Mouse (Mus musculus): ENCODE measurements around the gene Brix1. TPM values are rescaled to one million over a fixed set of nuclear protein-coding genes. Genes with fewer than 3 reads are reported as not detected.
A peak's percentile ranks its signal among the peaks of the same experiment; 100 is the strongest.

The Brix1 gene
- polyA plus RNA-seq, 2 experiments = 14.9 to 72.3 TPM

DNA sequence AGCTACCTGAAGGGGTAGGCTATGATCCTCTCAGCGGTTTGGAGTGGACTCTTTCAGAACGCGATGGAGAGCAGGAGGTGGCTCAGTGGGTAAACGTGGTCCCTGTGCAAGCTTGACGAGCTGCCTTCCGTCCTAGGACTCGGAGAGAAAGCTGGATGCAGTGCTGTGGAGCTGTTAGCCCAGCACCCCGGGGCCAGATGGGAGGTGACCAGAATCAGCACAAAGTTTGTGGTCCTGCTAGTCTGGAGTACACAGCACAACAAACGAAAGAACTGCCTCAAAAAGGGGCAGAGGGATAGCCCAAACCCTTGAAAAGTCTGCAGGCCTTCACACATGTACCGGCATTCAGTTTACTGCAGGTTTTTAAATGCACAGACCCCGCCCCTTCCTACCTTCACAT is 10.2 kb upstream of the Brix1 start:
- H3K4me2 ChIP-seq (ENCODE audit: low read depth) = no peak overlapping the region
- H3K9ac ChIP-seq (replicated peaks) = no peak overlapping the region
- no peaks in the 10 kb centered on the region for H3K4me1 ChIP-seq (replicated peaks; ENCODE audit: control insufficient read depth in 2 of 2, insufficient read depth in 2 of 2, low read length in 1 of 2)
- TF ChIP-seq EP300 (IDR thresholded peaks at IDR 0.05; ENCODE audit: low read depth) (no peak), CTCF (IDR thresholded peaks at IDR 0.05; ENCODE audit: low read depth) (no peak)
- H3K9me3 ChIP-seq (ENCODE audit: control insufficient read depth, low read length) = no peaks in the 10 kb centered on the region
- DNase-seq (ENCODE audit: low read depth in 3 of 3, low spot score in 3 of 3) (no peak), ATAC-seq (ENCODE audit: insufficient read depth) (no peak)
- no peak overlapping the region for H3K4me3 ChIP-seq (ENCODE audit: insufficient read depth in 1 of 2, low read depth in 2 of 2, low read length in 2 of 2)
- no peak overlapping the region for H3K27ac ChIP-seq
- peaks cover 5% of the 10 kb centered on the region for H3K36me3 ChIP-seq (replicated peaks; ENCODE audit: control insufficient read depth, insufficient read depth, low read depth)
- no peaks in the 10 kb centered on the region for H3K27me3 ChIP-seq (ENCODE audit: control insufficient read depth, insufficient read depth, low read length)
- WGBS (ENCODE audit: insufficient replicate concordance) = 79% methylated on average over 11 of the region's 11 CpGs

DNA sequence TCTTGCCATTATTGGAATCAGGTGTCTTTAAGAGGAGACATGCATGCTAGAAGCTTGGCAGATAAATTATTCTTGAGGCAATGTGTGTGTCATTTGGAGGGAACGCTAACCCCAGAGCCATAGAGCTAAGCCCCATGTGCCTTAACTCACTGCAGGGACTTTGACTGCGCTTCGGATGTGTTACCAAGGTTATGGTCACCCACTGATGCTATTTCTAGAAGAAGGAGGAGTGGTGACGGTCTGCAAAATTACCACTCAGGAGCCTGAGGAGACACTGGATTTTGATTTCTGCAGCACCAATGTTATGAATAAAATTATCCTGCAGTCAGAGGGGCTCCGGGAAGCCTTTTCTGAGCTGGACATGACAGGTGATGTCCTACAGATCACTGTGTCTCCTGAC is 4.4 kb upstream of the Brix1 start:
- Histone ChIP-seq H3K9ac (replicated peaks) (no peak overlapping the region), H3K27me3 (ENCODE audit: control insufficient read depth, insufficient read depth, low read length) (no peaks in the 10 kb centered on the region), H3K4me1 (replicated peaks; ENCODE audit: control insufficient read depth in 2 of 2, insufficient read depth in 2 of 2, low read length in 1 of 2) (peaks cover 6% of the 10 kb centered on the region in 2 experiments), H3K4me2 (ENCODE audit: low read depth) (no peak overlapping the region), H3K27ac (no peak overlapping the region), H3K4me3 (ENCODE audit: insufficient read depth in 1 of 2, low read depth in 2 of 2, low read length in 2 of 2) (no peak overlapping the region), H3K9me3 (ENCODE audit: control insufficient read depth, low read length) (no peaks in the 10 kb centered on the region), H3K36me3 (replicated peaks; ENCODE audit: control insufficient read depth, insufficient read depth, low read depth) (peaks cover 11% of the 10 kb centered on the region)
- WGBS (ENCODE audit: insufficient replicate concordance) = 89% methylated on average over 5 of the region's 5 CpGs
- no peak for ATAC-seq (ENCODE audit: insufficient read depth)
- DNase-seq (ENCODE audit: low read depth in 3 of 3, low spot score in 3 of 3) = no peak
- no peak for TF ChIP-seq EP300 (IDR thresholded peaks at IDR 0.05; ENCODE audit: low read depth)
- TF ChIP-seq CTCF (IDR thresholded peaks at IDR 0.05; ENCODE audit: low read depth) = no peak

DNA sequence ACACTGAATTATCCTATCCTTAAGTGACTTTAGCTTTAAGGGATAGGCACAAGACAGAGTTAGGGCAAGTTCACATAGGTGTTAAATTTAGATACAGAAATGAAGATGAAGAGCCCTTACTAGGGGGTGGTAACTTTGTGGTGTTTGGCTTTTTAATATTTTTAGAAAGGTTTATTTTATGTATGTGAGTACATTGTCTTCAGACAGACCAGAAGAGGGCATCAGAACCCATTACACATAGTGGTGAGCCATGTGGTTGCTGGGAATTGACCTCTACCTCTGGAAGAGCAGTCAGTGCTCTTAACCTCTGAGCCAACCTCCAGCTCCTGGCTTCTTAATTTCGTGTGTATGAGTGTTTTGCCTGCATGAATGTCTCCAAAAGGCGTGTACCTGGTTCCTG is 1.5 kb upstream of the Brix1 start:
- WGBS (ENCODE audit: insufficient replicate concordance) = 25% methylated on average over 2 of the region's 2 CpGs
- H3K4me3 ChIP-seq (ENCODE audit: insufficient read depth in 1 of 2, low read depth in 2 of 2, low read length in 2 of 2) = peak overlapping the region; percentile 53 to 85
- no peak for TF ChIP-seq EP300 (IDR thresholded peaks at IDR 0.05; ENCODE audit: low read depth)
- peak; percentile 30; the same call in 1 of the 2 replicates for TF ChIP-seq CTCF (IDR thresholded peaks at IDR 0.05; ENCODE audit: low read depth)
- peak overlapping the region; percentile 45 for H3K9ac ChIP-seq (replicated peaks)
- H3K27ac ChIP-seq = no peak overlapping the region
- H3K36me3 ChIP-seq (replicated peaks; ENCODE audit: control insufficient read depth, insufficient read depth, low read depth) = peaks cover 15% of the 10 kb centered on the region
- H3K9me3 ChIP-seq (ENCODE audit: control insufficient read depth, low read length) = no peaks in the 10 kb centered on the region
- H3K27me3 ChIP-seq (ENCODE audit: control insufficient read depth, insufficient read depth, low read length) = no peaks in the 10 kb centered on the region
- ATAC-seq (ENCODE audit: insufficient read depth) (no peak), DNase-seq (ENCODE audit: low read depth in 3 of 3, low spot score in 3 of 3) (no peak)
- peaks cover 11 to 12% of the 10 kb centered on the region in 2 experiments for H3K4me1 ChIP-seq (replicated peaks; ENCODE audit: control insufficient read depth in 2 of 2, insufficient read depth in 2 of 2, low read length in 1 of 2)
- H3K4me2 ChIP-seq (ENCODE audit: low read depth) = peak overlapping the region; percentile 88

DNA sequence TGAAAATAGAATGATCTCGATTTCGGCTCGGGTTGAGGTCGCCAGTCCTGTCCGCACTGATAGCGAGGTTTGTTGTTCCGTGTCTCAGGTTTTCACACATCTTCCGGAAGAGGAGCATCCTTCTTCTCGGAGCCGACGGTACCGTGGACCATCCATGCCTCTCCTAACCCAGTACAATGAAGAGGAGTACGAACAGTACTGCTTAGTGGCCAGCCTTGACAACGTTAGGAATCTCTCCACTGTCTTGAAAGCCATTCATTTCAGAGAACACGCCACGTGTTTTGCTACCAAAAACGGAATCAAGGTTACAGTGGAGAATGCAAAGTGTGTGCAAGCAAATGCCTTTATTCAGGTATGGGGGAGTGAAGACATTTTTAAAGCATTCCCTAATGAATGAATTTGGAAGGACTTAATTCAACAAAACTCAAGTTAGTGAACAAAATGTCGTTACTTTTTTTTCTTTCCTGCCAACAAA is 655 bp upstream of the Brix1 start:
- peaks cover 11 to 12% of the 10 kb centered on the region in 2 experiments for H3K4me1 ChIP-seq (replicated peaks; ENCODE audit: control insufficient read depth in 2 of 2, insufficient read depth in 2 of 2, low read length in 1 of 2)
- H3K27me3 ChIP-seq (ENCODE audit: control insufficient read depth, insufficient read depth, low read length) = no peaks in the 10 kb centered on the region
- peak overlapping the region; percentile 85 to 100 for H3K4me3 ChIP-seq (ENCODE audit: insufficient read depth in 1 of 2, low read depth in 2 of 2, low read length in 2 of 2)
- TF ChIP-seq CTCF (IDR thresholded peaks at IDR 0.05; ENCODE audit: low read depth) (no peak), EP300 (IDR thresholded peaks at IDR 0.05; ENCODE audit: low read depth) (no peak)
- H3K36me3 ChIP-seq (replicated peaks; ENCODE audit: control insufficient read depth, insufficient read depth, low read depth) = peaks cover 17% of the 10 kb centered on the region
- no peaks in the 10 kb centered on the region for H3K9me3 ChIP-seq (ENCODE audit: control insufficient read depth, low read length)
- H3K27ac ChIP-seq = peak overlapping the region; percentile 55
- WGBS (ENCODE audit: insufficient replicate concordance) = under 1% methylated on average over 18 of the region's 18 CpGs
- H3K9ac ChIP-seq (replicated peaks) = peak overlapping the region; percentile 79
- DNase-seq (ENCODE audit: low read depth in 3 of 3, low spot score in 3 of 3) (no peak), ATAC-seq (ENCODE audit: insufficient read depth) (peak; percentile 41)
- peak overlapping the region; percentile 88 for H3K4me2 ChIP-seq (ENCODE audit: low read depth)

DNA sequence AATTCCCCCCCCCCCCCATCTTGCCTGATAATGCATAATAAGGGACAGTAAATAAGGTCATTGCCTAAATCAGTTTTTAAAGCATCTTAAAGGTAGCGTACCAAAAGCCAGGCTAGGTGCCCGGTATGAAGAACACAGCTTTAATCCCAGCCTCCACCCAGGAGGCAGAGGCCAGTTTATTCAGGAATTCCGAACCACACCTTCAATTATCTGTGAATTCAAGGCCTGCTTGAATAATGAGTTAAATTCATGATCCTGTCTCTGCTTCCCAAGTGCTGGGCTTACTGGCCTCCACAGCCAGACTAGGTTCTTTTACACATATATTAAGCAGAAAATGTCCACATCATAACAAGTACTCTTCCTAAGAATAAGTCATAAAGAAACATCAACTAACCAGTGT is 14.8 kb downstream of the Brix1 start:
- Histone ChIP-seq H3K27me3 (ENCODE audit: control insufficient read depth, insufficient read depth, low read length) (no peaks in the 10 kb centered on the region), H3K4me1 (replicated peaks; ENCODE audit: control insufficient read depth in 2 of 2, insufficient read depth in 2 of 2, low read length in 1 of 2) (peaks cover 2 to 7% of the 10 kb centered on the region in 2 experiments; a peak in 2 of 4 replicates), H3K4me2 (ENCODE audit: low read depth) (peak overlapping the region; percentile 98), H3K27ac (no peak overlapping the region), H3K9ac (replicated peaks) (peak overlapping the region; percentile 87), H3K4me3 (ENCODE audit: insufficient read depth in 1 of 2, low read depth in 2 of 2, low read length in 2 of 2) (peak overlapping the region in 1 of 2 experiments; percentile 84; a peak in 3 of 4 replicates), H3K36me3 (replicated peaks; ENCODE audit: control insufficient read depth, insufficient read depth, low read depth) (peaks cover 4% of the 10 kb centered on the region), H3K9me3 (ENCODE audit: control insufficient read depth, low read length) (no peaks in the 10 kb centered on the region)
- TF ChIP-seq CTCF (IDR thresholded peaks at IDR 0.05; ENCODE audit: low read depth) (no peak), EP300 (IDR thresholded peaks at IDR 0.05; ENCODE audit: low read depth) (no peak)
- ATAC-seq (ENCODE audit: insufficient read depth) = no peak
- WGBS (ENCODE audit: insufficient replicate concordance) = 45% methylated on average over 3 of the region's 3 CpGs
- no peak for DNase-seq (ENCODE audit: low read depth in 3 of 3, low spot score in 3 of 3)

Data from liver, embryonic 14.5 days (tissue).